Mouse (Mus musculus): Measurements from ENCODE around the gene Gm17606. TPM values are rescaled to one million over a fixed set of nuclear protein-coding genes. Genes with fewer than 3 reads are reported as not detected.

Gm17606 gene
- polyA plus RNA-seq, 1 experiment: not detected

DNA sequence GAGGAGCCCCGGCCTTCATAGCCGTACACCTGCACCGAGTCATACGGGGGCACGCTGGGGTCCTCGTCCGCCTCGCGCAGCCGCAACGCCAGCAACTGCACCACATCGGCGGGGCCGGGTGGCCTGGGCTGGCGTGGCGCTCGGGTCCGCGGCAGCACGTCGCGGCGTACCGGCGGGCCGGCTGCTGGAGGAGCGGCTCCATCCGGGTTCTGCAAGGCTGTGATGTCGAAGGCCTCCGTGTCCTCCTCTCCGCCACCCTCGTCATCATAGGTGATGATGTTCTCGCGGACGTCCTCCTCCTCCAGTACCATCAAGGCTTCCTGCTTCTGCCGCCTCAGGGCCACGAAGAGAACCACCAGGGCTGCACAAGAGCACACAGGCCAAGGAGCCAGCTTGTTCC lies 8.5 kb upstream of the Gm17606 start:
- Histone ChIP-seq H3K79me2 (ENCODE audit: control insufficient read depth, insufficient read depth) (no peaks in the 10 kb centered on the region), H3ac (ENCODE audit: control insufficient read depth, insufficient read length) (no peak overlapping the region), H3K4me3 (no peak overlapping the region), H3K36me3 (ENCODE audit: control insufficient read depth, insufficient read depth) (no peaks in the 10 kb centered on the region), H3K27me3 (ENCODE audit: control insufficient read depth, insufficient read depth, insufficient read length) (no peaks in the 10 kb centered on the region), H3K4me2 (ENCODE audit: low read depth) (no peak overlapping the region)
- TF ChIP-seq E2F4 (IDR thresholded peaks at IDR 0.05; ENCODE audit: insufficient read depth) (no peak), POLR2AphosphoS2 (IDR thresholded peaks at IDR 0.05; ENCODE audit: insufficient read length, low read depth) (no peak), POLR2A (IDR thresholded peaks at IDR 0.05; ENCODE audit: insufficient read length, low read depth) (no peak), MYOD1 (IDR thresholded peaks at IDR 0.05; ENCODE audit: control insufficient read depth in 1 of 3, insufficient read length in 2 of 3, low read depth in 2 of 3) (no peak), USF1 (IDR thresholded peaks at IDR 0.05; ENCODE audit: low read depth) (no peak), MYOG (IDR thresholded peaks at IDR 0.05; ENCODE audit: control insufficient read depth in 1 of 3, insufficient read depth in 1 of 3, insufficient read length in 2 of 3, low read depth in 2 of 3) (no peak), TCF12 (IDR thresholded peaks at IDR 0.05; ENCODE audit: insufficient read depth, poor library complexity, severe bottlenecking) (no peak), REST (IDR thresholded peaks at IDR 0.05; ENCODE audit: insufficient read depth, insufficient read length) (no peak), MAX (IDR thresholded peaks at IDR 0.05; ENCODE audit: low read depth) (no peak), TCF3 (IDR thresholded peaks at IDR 0.05; ENCODE audit: insufficient read length, low read depth) (no peak)

DNA sequence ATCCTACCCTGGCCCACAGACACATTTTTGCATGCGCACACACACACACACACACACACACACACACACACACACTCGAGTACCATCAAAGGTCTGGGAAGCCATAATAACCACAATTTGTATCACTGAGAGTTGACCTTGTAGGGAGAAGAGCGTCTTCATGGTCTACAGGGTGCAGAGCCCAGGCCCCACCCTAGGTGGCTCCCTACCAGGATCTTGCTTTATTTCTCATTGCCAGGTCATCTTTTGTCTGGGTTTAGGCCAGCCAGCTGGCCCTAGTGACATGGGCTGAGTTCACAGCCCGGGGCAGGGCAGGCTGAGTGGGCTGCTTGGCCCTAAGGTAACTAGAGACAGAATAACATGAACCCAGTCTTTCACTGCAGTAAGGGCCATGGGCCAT lies 6.6 kb upstream of the Gm17606 start:
- Histone ChIP-seq H3K4me2 (ENCODE audit: low read depth) (no peak overlapping the region), H3K79me2 (ENCODE audit: control insufficient read depth, insufficient read depth) (no peaks in the 10 kb centered on the region), H3ac (ENCODE audit: control insufficient read depth, insufficient read length) (no peak overlapping the region), H3K36me3 (ENCODE audit: control insufficient read depth, insufficient read depth) (no peaks in the 10 kb centered on the region), H3K4me3 (no peak overlapping the region), H3K27me3 (ENCODE audit: control insufficient read depth, insufficient read depth, insufficient read length) (no peaks in the 10 kb centered on the region)
- TF ChIP-seq E2F4 (IDR thresholded peaks at IDR 0.05; ENCODE audit: insufficient read depth) (no peak), CEBPB (IDR thresholded peaks at IDR 0.05; ENCODE audit: insufficient read depth, poor library complexity, severe bottlenecking) (no peak)

DNA sequence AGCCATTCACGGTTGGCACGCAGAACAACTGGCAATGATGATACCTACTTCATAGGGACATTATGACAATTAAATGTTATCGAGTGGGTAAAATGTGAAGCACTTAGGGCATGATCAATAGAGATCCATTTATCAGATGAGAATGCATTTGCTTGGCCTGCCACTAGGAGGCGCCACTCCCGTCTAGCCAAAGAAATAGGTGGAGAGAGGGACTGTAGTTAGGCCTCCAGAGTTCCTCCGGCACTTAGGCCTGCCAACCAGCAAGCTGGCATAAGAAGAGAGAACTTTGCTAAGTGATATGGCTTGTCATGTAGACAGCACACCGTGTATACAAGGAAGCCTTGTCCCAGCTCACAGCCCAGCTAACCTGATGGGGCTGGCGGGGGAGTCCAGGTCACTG lies 3.8 kb upstream of the Gm17606 start:
- Histone ChIP-seq H3K4me3 (no peak overlapping the region), H3K79me2 (ENCODE audit: control insufficient read depth, insufficient read depth) (no peaks in the 10 kb centered on the region), H3K4me2 (ENCODE audit: low read depth) (no peak overlapping the region), H3K27me3 (ENCODE audit: control insufficient read depth, insufficient read depth, insufficient read length) (no peaks in the 10 kb centered on the region), H3ac (ENCODE audit: control insufficient read depth, insufficient read length) (no peak overlapping the region), H3K36me3 (ENCODE audit: control insufficient read depth, insufficient read depth) (no peaks in the 10 kb centered on the region)
- no peak for TF ChIP-seq POLR2A (IDR thresholded peaks at IDR 0.05; ENCODE audit: insufficient read length, low read depth)

DNA sequence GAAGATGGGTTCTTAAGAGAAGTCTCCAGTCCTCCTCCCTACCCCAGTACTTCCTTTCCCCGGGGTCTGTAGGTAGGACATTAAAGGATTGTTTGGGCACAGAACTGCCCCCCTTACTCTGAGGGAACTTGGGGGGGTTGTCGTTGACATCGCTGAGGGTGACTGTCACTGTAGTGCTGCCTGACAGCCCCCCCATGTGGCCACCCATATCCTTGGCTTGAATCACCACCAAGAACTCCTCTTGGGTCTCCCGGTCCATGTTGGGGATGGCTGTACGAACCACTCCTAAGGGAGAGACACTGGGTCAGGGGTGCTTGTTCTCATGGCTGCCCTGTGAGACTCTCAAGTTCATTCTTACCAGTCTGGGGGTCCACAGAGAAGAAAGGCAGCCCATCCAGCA lies 2.5 kb upstream of the Gm17606 start:
- Histone ChIP-seq H3K27me3 (ENCODE audit: control insufficient read depth, insufficient read depth, insufficient read length) (no peaks in the 10 kb centered on the region), H3K36me3 (ENCODE audit: control insufficient read depth, insufficient read depth) (peaks cover 3% of the 10 kb centered on the region), H3K79me2 (ENCODE audit: control insufficient read depth, insufficient read depth) (no peaks in the 10 kb centered on the region), H3K4me3 (no peak overlapping the region), H3ac (ENCODE audit: control insufficient read depth, insufficient read length) (no peak overlapping the region), H3K4me2 (ENCODE audit: low read depth) (no peak overlapping the region)
- TF ChIP-seq CEBPB (IDR thresholded peaks at IDR 0.05; ENCODE audit: insufficient read depth, poor library complexity, severe bottlenecking) (no peak), MYOD1 (IDR thresholded peaks at IDR 0.05; ENCODE audit: control insufficient read depth in 1 of 3, insufficient read length in 2 of 3, low read depth in 2 of 3) (no peak), POLR2AphosphoS2 (IDR thresholded peaks at IDR 0.05; ENCODE audit: insufficient read length, low read depth) (no peak), MYOG (IDR thresholded peaks at IDR 0.05; ENCODE audit: control insufficient read depth in 1 of 3, insufficient read depth in 1 of 3, insufficient read length in 2 of 3, low read depth in 2 of 3) (no peak), POLR2A (IDR thresholded peaks at IDR 0.05; ENCODE audit: insufficient read length, low read depth) (no peak), TCF12 (IDR thresholded peaks at IDR 0.05; ENCODE audit: insufficient read depth, poor library complexity, severe bottlenecking) (no peak), USF1 (IDR thresholded peaks at IDR 0.05; ENCODE audit: low read depth) (no peak), SRF (IDR thresholded peaks at IDR 0.05; ENCODE audit: control insufficient read depth, insufficient read length, low read depth) (no peak), REST (IDR thresholded peaks at IDR 0.05; ENCODE audit: insufficient read depth, insufficient read length) (no peak), MAX (IDR thresholded peaks at IDR 0.05; ENCODE audit: low read depth) (no peak), E2F4 (IDR thresholded peaks at IDR 0.05; ENCODE audit: insufficient read depth) (no peak), TCF3 (IDR thresholded peaks at IDR 0.05; ENCODE audit: insufficient read length, low read depth) (no peak)

DNA sequence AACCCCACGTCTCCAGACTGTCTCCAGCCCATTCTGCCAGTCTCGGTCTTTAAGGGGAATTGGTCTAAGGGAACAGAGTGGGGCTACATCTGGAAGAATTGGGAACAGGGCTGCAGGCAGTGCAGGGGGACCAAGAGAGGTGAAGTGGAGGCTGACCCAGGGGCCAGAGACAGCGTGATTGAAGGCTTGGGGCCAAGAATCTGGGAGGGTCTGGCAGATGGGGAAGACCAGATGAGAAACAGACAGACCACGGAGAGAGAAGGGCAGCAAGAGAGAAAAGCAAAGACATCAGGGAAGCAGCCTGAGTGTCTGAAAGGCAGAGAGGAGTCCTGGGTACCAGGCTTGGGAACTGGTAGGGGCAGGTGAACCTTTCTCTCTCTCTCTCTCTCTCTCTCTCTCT lies 631 bp upstream of the Gm17606 start:
- Histone ChIP-seq H3ac (ENCODE audit: control insufficient read depth, insufficient read length) (peak overlapping the region; percentile 80), H3K4me2 (ENCODE audit: low read depth) (peak overlapping the region; percentile 88), H3K27me3 (ENCODE audit: control insufficient read depth, insufficient read depth, insufficient read length) (no peaks in the 10 kb centered on the region), H3K36me3 (ENCODE audit: control insufficient read depth, insufficient read depth) (peaks cover 18% of the 10 kb centered on the region), H3K79me2 (ENCODE audit: control insufficient read depth, insufficient read depth) (no peaks in the 10 kb centered on the region), H3K4me3 (peak overlapping the region; percentile 37)
- TF ChIP-seq REST (IDR thresholded peaks at IDR 0.05; ENCODE audit: insufficient read depth, insufficient read length) (no peak), TCF3 (IDR thresholded peaks at IDR 0.05; ENCODE audit: insufficient read length, low read depth) (no peak), MYOD1 (IDR thresholded peaks at IDR 0.05; ENCODE audit: control insufficient read depth in 1 of 3, insufficient read length in 2 of 3, low read depth in 2 of 3) (no peak), POLR2A (IDR thresholded peaks at IDR 0.05; ENCODE audit: insufficient read length, low read depth) (no peak), SRF (IDR thresholded peaks at IDR 0.05; ENCODE audit: control insufficient read depth, insufficient read length, low read depth) (no peak), MYOG (IDR thresholded peaks at IDR 0.05; ENCODE audit: control insufficient read depth in 1 of 3, insufficient read depth in 1 of 3, insufficient read length in 2 of 3, low read depth in 2 of 3) (no peak), CEBPB (IDR thresholded peaks at IDR 0.05; ENCODE audit: insufficient read depth, poor library complexity, severe bottlenecking) (no peak), TCF12 (IDR thresholded peaks at IDR 0.05; ENCODE audit: insufficient read depth, poor library complexity, severe bottlenecking) (no peak), E2F4 (IDR thresholded peaks at IDR 0.05; ENCODE audit: insufficient read depth) (no peak), POLR2AphosphoS2 (IDR thresholded peaks at IDR 0.05; ENCODE audit: insufficient read length, low read depth) (no peak), USF1 (IDR thresholded peaks at IDR 0.05; ENCODE audit: low read depth) (no peak), MAX (IDR thresholded peaks at IDR 0.05; ENCODE audit: low read depth) (no peak)
